Mouse (Mus musculus) heart, postnatal 0 days (tissue): Measurements from ENCODE around the gene Ift74.

Source experiments
- CTCF ChIP-seq: IDR thresholded peaks from 2 replicates; pipeline ENCODE4 v1.5.1; 2016; ENCODE audit warnings: antibody characterized with exemption, control low read depth, low read depth
- EP300 ChIP-seq: IDR thresholded peaks from 2 replicates; pipeline ENCODE4 v1.6.1; 2016; ENCODE audit warnings: antibody characterized with exemption, low read depth

DNA sequence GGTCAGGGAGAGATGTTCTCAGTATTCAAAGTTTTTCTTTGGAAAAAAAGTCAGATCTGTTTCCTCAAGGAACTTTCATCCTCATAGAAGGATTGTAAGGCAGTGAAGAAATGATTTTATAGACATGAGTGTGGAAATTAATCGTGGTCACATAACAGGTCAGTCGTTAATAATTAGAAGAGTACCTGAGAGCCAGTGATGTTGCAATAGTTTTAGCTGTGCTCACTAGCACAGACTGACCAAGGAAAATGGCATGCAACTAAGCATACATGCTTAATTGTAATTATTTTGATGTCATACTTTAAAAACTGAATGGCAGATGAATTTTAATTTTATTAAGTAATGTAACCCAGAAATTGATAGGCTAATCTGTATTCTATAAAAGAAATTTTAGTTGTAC, 66.4 kb downstream of the Ift74 start:
- TF ChIP-seq CTCF (no peak), EP300 (no peak)
